Mouse (Mus musculus) intestine, postnatal 0 days (tissue): ENCODE data around the gene Vmn1r12. TPM values are rescaled to one million over a fixed set of nuclear protein-coding genes. Genes with fewer than 3 reads are reported as not detected.
"Not testable (repeated sequence)": the region's sequence is repeated elsewhere in the genome, so short reads cannot be mapped to it uniquely, and the experiment has no call there.

ENCODE experiments used
- ATAC-seq: fragments of 200-750 bp; cut with Nextera tagmentation; 2 replicates; pipeline ENCODE4 v1.8.0; 2017; ENCODE audit warnings: mild to moderate bottlenecking, moderate TSS enrichment, moderate library complexity
- H3K27ac ChIP-seq: fragments of 300-500 bp; sonication (generic); 2 replicates; pipeline ENCODE4 v1.5.1; 2014; ENCODE audit warnings: mild to moderate bottlenecking, low read depth, low read length, moderate library complexity
- H3K27me3 ChIP-seq: fragments of 300-500 bp; sonication (generic); replicated peaks from 2 replicates; pipeline ENCODE4 v1.6.1; 2014; ENCODE audit warnings: low read length, mixed read lengths; ENCODE audit not compliant: control insufficient read depth, insufficient read depth
- H3K36me3 ChIP-seq: fragments of 300-500 bp; sonication (generic); 2 replicates; pipeline ENCODE4 v1.6.1; 2014; ENCODE audit warnings: mild to moderate bottlenecking, moderate library complexity; ENCODE audit not compliant: control insufficient read depth, insufficient read depth
- H3K4me1 ChIP-seq: fragments of 300-500 bp; sonication (generic); replicated peaks from 2 replicates; pipeline ENCODE4 v1.6.1; 2014; ENCODE audit warnings: antibody characterized with exemption, low read length, mixed read lengths; ENCODE audit not compliant: control insufficient read depth, insufficient read depth
- H3K4me2 ChIP-seq: fragments of 300-500 bp; sonication (generic); replicated peaks from 2 replicates; pipeline ENCODE4 v1.6.1; 2014; ENCODE audit warnings: low read depth, mild to moderate bottlenecking, moderate library complexity
- H3K4me3 ChIP-seq: fragments of 300-500 bp; sonication (generic); 2 replicates; pipeline ENCODE4 v1.5.1; 2014; ENCODE audit warnings: low read depth, low read length
- H3K9ac ChIP-seq: fragments of 300-500 bp; sonication (generic); 2 replicates; pipeline ENCODE4 v1.6.1; 2014; ENCODE audit warnings: mild to moderate bottlenecking, low read depth, low read length
- H3K9me3 ChIP-seq: fragments of 300-500 bp; sonication (generic); 2 replicates; pipeline ENCODE4 v1.6.1; 2016; ENCODE audit warnings: mixed run types; ENCODE audit not compliant: control insufficient read depth
- CTCF ChIP-seq: sonication (generic); IDR thresholded peaks from 2 replicates; pipeline ENCODE4 v1.5.1; 2016; ENCODE audit warnings: low read depth, mild to moderate bottlenecking, control low read depth, antibody characterized with exemption, moderate library complexity
- WGBS: fragments of 180-500 bp; shearing (Covaris S2); extraction: QIAGEN DNeasy Blood & Tissue Kit; methylation state at CpG from one replicate; pipeline ENCODE4 v1.1.7; 2014; 5-methylcytosine and 5-hydroxymethylcytosine counted together
- polyA plus RNA-seq: library from polyadenylated mRNA; unstranded; fragments of >200 nt; fragmentation: Nextera tagmentation; extraction: Ambion mirVana; gene quantifications from 2 replicates; pipeline ENCODE4 v1.2.1, GENCODE M21; 2015

The Vmn1r12 gene
- not detected in 2 replicates for polyA plus RNA-seq

GRCm38 (mm10) chr6:57156619-57157018 is at the start of gene Vmn1r12:
TSS of gene Vmn1r12 (plus strand) at chr6:57156919.
- Histone ChIP-seq H3K9me3 (no peaks in the 10 kb centered on the region), H3K27ac (no peak within 1 kb of the TSS), H3K4me1 (no peaks in the 10 kb centered on the region), H3K4me2 (no peak within 1 kb of the TSS), H3K9ac (no peak within 1 kb of the TSS), H3K4me3 (no peak within 1 kb of the TSS), H3K36me3 (no peaks in the 10 kb centered on the region), H3K27me3 (no peaks in the 10 kb centered on the region)
- ATAC-seq: no peak
- no peak for TF ChIP-seq CTCF
- 77% methylated on average over 2 of the region's 2 CpGs for WGBS

GRCm38 (mm10) chr6:57109154-57109553 is 47.6 kb upstream of the Vmn1r12 start, which contains the start of gene Vmn1r10:
TSS of gene Vmn1r10 (plus strand) at chr6:57109454.
- TF ChIP-seq CTCF: no peak
- no peak within 1 kb of the TSS for H3K27ac ChIP-seq
- WGBS: 82% methylated on average over 3 of the region's 3 CpGs
- H3K4me1 ChIP-seq: no peaks in the 10 kb centered on the region
- no peaks in the 10 kb centered on the region for H3K36me3 ChIP-seq
- no peak for ATAC-seq
- no peak within 1 kb of the TSS for H3K4me2 ChIP-seq
- H3K27me3 ChIP-seq: no peaks in the 10 kb centered on the region
- no peak within 1 kb of the TSS for H3K9ac ChIP-seq
- no peaks in the 10 kb centered on the region for H3K9me3 ChIP-seq
- no peak within 1 kb of the TSS for H3K4me3 ChIP-seq

- no peak within 1 kb of the TSS for H3K4me2 ChIP-seq
- H3K4me3 ChIP-seq: no peak within 1 kb of the TSS
- no peak within 1 kb of the TSS for H3K27ac ChIP-seq
- H3K27me3 ChIP-seq: no peaks in the 10 kb centered on the region
- WGBS: 47% methylated on average over 1 of the region's 1 CpGs
- no peak for TF ChIP-seq CTCF
- no peaks in the 10 kb centered on the region for H3K9me3 ChIP-seq
- H3K36me3 ChIP-seq: no peaks in the 10 kb centered on the region
- ATAC-seq: no peak
- H3K9ac ChIP-seq: no peak within 1 kb of the TSS
- no peaks in the 10 kb centered on the region for H3K4me1 ChIP-seq
These were observed 23.6 kb upstream of the Vmn1r12 start, which contains the start of gene Vmn1r11 for GRCm38 (mm10) chr6:57133155-57133554. TSS of gene Vmn1r11 (plus strand) at chr6:57133455.

GRCm38 (mm10) chr6:57190016-57190415 is 33.3 kb downstream of the Vmn1r12 start:
- not testable (repeated sequence) for H3K4me1 ChIP-seq, ATAC-seq, H3K27me3 ChIP-seq, H3K27ac ChIP-seq, H3K4me2 ChIP-seq, H3K4me3 ChIP-seq, H3K36me3 ChIP-seq, H3K9me3 ChIP-seq, H3K9ac ChIP-seq
- WGBS: 47% methylated on average over 3 of the region's 3 CpGs

GRCm38 (mm10) chr6:57202990-57203389 is 46.3 kb downstream of the Vmn1r12 start, which contains the start of gene Vmn1r13:
TSS of gene Vmn1r13 (plus strand) at chr6:57203290.
- not testable (repeated sequence) for H3K4me3 ChIP-seq, H3K4me2 ChIP-seq, H3K36me3 ChIP-seq, H3K27ac ChIP-seq, H3K9me3 ChIP-seq, H3K9ac ChIP-seq, H3K27me3 ChIP-seq, ATAC-seq, H3K4me1 ChIP-seq
- 88% methylated on average over 1 of the region's 1 CpGs for WGBS

Other genes starting within 250 kb of the Vmn1r12 start
- 43.6 and 44.7 TPM in 2 replicates for gene Nt5c3, start 233.0 kb upstream of the Vmn1r12 start, polyA plus RNA-seq
- gene Vmn1r4, start 232.9 kb upstream of the Vmn1r12 start, polyA plus RNA-seq: 0.07 and 0.14 TPM in 2 replicates
- not detected in 2 replicates for gene Vmn1r5, start 186.6 kb upstream of the Vmn1r12 start, polyA plus RNA-seq
- gene Vmn1r6, start 159.7 kb upstream of the Vmn1r12 start, polyA plus RNA-seq: not detected in 2 replicates
- gene Vmn1r7, start 131.6 kb upstream of the Vmn1r12 start, polyA plus RNA-seq: not detected in 2 replicates
- not detected in 2 replicates for gene Vmn1r8, start 124.6 kb upstream of the Vmn1r12 start, polyA plus RNA-seq
- not detected in 2 replicates for gene Vmn1r9, start 90.1 kb upstream of the Vmn1r12 start, polyA plus RNA-seq
- not detected in 2 replicates for gene Vmn1r10, start 47.5 kb upstream of the Vmn1r12 start, polyA plus RNA-seq
- gene Vmn1r11, start 23.5 kb upstream of the Vmn1r12 start, polyA plus RNA-seq: not detected in 2 replicates
- not detected in 2 replicates for gene Vmn1r13, start 46.4 kb downstream of the Vmn1r12 start, polyA plus RNA-seq
- not detected in 2 replicates for gene Vmn1r14, start 74.8 kb downstream of the Vmn1r12 start, polyA plus RNA-seq
- gene Vmn1r15, start 101.0 kb downstream of the Vmn1r12 start, polyA plus RNA-seq: not detected in 2 replicates
- gene Vmn1r16, start 172.6 kb downstream of the Vmn1r12 start, polyA plus RNA-seq: not detected in 2 replicates
- gene Vmn1r17, start 206.8 kb downstream of the Vmn1r12 start, polyA plus RNA-seq: not detected in 2 replicates
- not detected in 2 replicates for gene Vmn1r18, start 238.9 kb downstream of the Vmn1r12 start, polyA plus RNA-seq
- not detected in 2 replicates for gene Vmn1r19, start 246.9 kb downstream of the Vmn1r12 start, polyA plus RNA-seq